Mouse (Mus musculus) bone marrow, adult 2 months (tissue): ENCODE results near the gene Ubxn7.

Experiments
- CTCF ChIP-seq: fragments of 200-500 bp; IDR thresholded peaks from 2 replicates; pipeline ENCODE4 v1.5.1; 2011; ENCODE audit warnings: low read length, control low read depth; ENCODE audit not compliant: control insufficient read depth, insufficient read depth
- POLR2A ChIP-seq: fragments of 200-500 bp; IDR thresholded peaks from 2 replicates; pipeline ENCODE4 v1.6.1; 2011; ENCODE audit warnings: low read depth, mild to moderate bottlenecking, control low read depth, low read length, borderline replicate concordance; ENCODE audit not compliant: control insufficient read depth

- TF ChIP-seq CTCF (no peak), POLR2A (peak; percentile 31; the same call in 1 of the 2 replicates)
Observed at GRCm38 (mm10) chr16:32431047-32431591, 99.1 kb downstream of the Ubxn7 start.
